Mouse (Mus musculus) kidney, adult 2 months (tissue): ENCODE data around the gene Pik3c2a. TPM values are rescaled to one million over a fixed set of nuclear protein-coding genes. Genes with fewer than 3 reads are reported as not detected.
A peak's percentile ranks its signal among the peaks of the same experiment; 100 is the strongest.

ENCODE experiments used
- DNase-seq: peaks from one replicate; pipeline ENCODE4 v3.0.0; 2021
- H3K27ac ChIP-seq: fragments of 200-500 bp; 2 replicates; pipeline ENCODE4 v1.5.1; 2012; ENCODE audit warnings: low read depth, low read length, control low read depth, inconsistent platforms; ENCODE audit not compliant: insufficient read depth
- H3K27me3 ChIP-seq: fragments of 200-500 bp; replicated peaks from 2 replicates; pipeline ENCODE4 v1.6.1; 2012; ENCODE audit warnings: mild to moderate bottlenecking, moderate library complexity, low read length, inconsistent platforms; ENCODE audit not compliant: control insufficient read depth, insufficient read depth
- H3K36me3 ChIP-seq: fragments of 200-500 bp; 2 replicates; pipeline ENCODE4 v1.6.1; 2012; ENCODE audit warnings: mild to moderate bottlenecking, moderate library complexity, low read length, inconsistent platforms; ENCODE audit not compliant: control insufficient read depth, insufficient read depth
- H3K4me1 ChIP-seq: fragments of 200-500 bp; 2 replicates; pipeline ENCODE4 v1.6.1; 2011; ENCODE audit warnings: low read length; ENCODE audit not compliant: control insufficient read depth, insufficient read depth
- H3K4me3 ChIP-seq: fragments of 200-500 bp; 2 replicates; pipeline ENCODE4 v1.5.1; 2011; ENCODE audit warnings: mild to moderate bottlenecking, low read depth, low read length, control low read depth; ENCODE audit not compliant: insufficient read depth
- CTCF ChIP-seq: fragments of 200-500 bp; conservative IDR thresholded peaks from 2 replicates; pipeline ENCODE4 v1.5.1; 2011; ENCODE audit warnings: low read depth, mild to moderate bottlenecking, control low read depth, low read length, moderate library complexity, mixed read lengths; ENCODE audit not compliant: insufficient read depth, insufficient read length
- POLR2A ChIP-seq: fragments of 200-500 bp; IDR thresholded peaks from one replicate; pipeline ENCODE4 v1.6.1; 2011; ENCODE audit warnings: low read depth, low read length, control low read depth
- WGBS: fragments of 180-500 bp; shearing (Covaris S2); methylation state at CpG from one replicate; pipeline ENCODE4 v1.1.7; 2018; 5-methylcytosine and 5-hydroxymethylcytosine counted together
- polyA plus RNA-seq: library from polyadenylated mRNA; depleted of rRNA; stranded (reverse); fragments of >200 nt; gene quantifications from 2 replicates; pipeline ENCODE4 v1.2.3, GENCODE M21; 2012

Pik3c2a gene
- polyA plus RNA-seq, 1 experiment, result 8.7 TPM

DNA sequence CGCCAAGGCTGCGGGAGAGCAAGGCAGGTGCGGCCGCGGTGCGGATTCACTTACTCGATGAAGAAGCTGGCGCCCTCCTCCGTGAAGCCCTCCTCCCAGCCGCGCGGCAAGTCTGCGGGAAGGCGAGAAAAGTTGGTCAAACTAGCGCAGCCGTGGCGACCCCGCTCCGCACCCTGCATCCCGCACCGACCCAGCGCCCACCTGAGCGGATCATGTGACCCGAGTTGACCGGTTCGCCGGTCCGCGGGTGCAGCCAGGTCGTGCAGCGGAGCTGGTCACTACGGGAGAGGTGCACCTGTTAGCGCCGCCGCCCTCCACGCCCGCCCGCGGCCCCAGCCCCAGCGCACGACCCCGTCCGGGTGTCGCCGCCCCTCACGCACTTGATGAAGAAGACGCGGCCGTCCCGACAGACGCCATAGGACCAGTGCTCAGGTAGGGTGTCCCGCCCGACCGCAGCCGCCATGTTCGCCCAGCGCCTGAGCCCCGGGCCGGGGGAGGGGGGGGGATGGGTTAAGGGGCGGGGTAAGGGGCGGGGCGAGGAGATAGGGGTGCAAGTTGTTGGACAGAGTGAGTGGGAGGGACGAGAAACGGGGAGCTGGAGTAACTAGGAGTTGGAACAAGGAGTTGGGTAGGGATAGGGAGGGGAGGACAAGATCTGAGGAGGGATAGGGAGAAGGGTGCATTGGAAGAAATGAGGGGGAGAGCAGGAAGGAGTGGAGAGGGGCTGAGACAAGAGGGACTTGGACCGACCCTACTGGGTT is 135.2 kb downstream of the Pik3c2a start, which contains the start of gene Plekha7:
TSS of gene Plekha7 (minus strand) at position 506 of the 761 bp plus-strand sequence.
- 1% methylated on average over 65 of the region's 65 CpGs for WGBS
- Histone ChIP-seq H3K27me3 (no peaks in the 10 kb centered on the region), H3K4me3 (peak within 1 kb of the TSS; percentile 95), H3K36me3 (no peaks in the 10 kb centered on the region), H3K27ac (peak within 1 kb of the TSS; percentile 96), H3K4me1 (peaks cover 19% of the 10 kb centered on the region)
- peak; percentile 88 for DNase-seq
- TF ChIP-seq POLR2A (no peak), CTCF (no peak)

DNA sequence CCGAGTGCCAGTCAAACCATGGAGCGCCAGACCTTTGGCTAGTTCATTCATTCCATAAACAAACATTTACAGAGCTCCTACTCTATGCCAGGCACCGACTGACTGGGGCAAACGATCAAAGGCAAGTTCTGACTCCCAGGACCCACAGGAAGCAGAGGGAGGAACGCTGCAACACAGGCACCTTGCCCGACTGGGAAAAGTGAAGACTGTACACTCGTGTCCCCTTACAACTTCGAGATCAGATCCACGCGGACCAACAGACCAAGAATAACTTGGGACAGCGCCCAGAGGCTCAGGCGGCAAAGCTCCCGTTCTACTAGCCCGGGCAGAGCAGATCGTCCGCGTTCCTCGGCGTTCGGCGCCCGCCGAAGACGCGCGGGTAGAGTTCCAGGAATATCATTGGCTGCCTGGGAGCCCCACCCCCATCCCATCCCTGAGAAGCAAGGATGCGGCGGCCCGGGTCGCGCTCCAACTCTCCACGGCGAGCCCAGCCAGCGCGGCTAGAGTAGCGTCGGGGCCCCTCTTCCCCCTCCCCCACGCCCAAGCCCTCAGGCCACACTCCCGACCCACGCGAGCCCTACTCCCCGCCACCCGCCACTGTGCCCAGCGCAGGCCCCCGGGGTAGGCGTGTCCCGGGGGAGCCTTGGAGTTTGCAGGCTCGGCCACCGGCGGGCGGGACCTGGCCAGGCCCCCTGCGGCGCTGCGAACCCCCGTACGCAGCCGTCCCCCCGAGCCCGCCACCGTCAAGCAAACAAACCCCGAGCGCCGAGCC is 136.0 kb downstream of the Pik3c2a start:
- no peak for TF ChIP-seq CTCF
- no peak for TF ChIP-seq POLR2A
- peak overlapping the region; percentile 95 for H3K4me3 ChIP-seq
- DNase-seq, result peak; percentile 93
- peak overlapping the region; percentile 96 for H3K27ac ChIP-seq
- WGBS, result 2% methylated on average over 62 of the region's 63 CpGs
- H3K4me1 ChIP-seq, result peaks cover 19% of the 10 kb centered on the region
- H3K27me3 ChIP-seq, result no peaks in the 10 kb centered on the region
- H3K36me3 ChIP-seq, result no peaks in the 10 kb centered on the region

DNA sequence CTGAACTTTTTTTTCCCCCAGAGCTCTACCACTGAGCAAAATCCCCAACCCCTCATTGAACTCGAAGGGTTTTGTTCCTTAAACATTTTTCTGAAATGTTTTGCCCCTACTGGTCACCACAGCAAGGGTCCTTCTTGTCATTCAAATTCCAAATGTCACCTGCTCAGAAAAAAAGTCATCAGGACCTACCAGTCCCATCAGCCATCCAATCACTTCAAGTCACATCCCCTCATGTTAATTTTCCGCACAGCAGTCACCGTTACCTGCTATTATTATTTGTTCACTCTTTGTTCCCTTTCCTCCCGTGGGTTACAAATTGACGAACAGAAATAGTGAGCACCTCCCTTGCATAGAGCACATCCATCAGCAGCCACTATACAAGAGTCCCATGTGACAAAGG is 136.6 kb downstream of the Pik3c2a start:
- TF ChIP-seq POLR2A (no peak), CTCF (no peak)
- DNase-seq, result no peak
- Histone ChIP-seq H3K4me3 (no peak overlapping the region), H3K4me1 (peaks cover 24% of the 10 kb centered on the region), H3K36me3 (no peaks in the 10 kb centered on the region), H3K27ac (peak overlapping the region; percentile 85), H3K27me3 (no peaks in the 10 kb centered on the region)
- 7% methylated on average over 5 of the region's 5 CpGs for WGBS

- H3K27me3 ChIP-seq, result no peaks in the 10 kb centered on the region
- DNase-seq, result peak; percentile 69
- H3K36me3 ChIP-seq, result no peaks in the 10 kb centered on the region
- peak overlapping the region; percentile 26 for H3K27ac ChIP-seq
- H3K4me3 ChIP-seq, result no peak overlapping the region
- WGBS, result 52% methylated on average over 5 of the region's 5 CpGs
- no peak for TF ChIP-seq CTCF
- TF ChIP-seq POLR2A, result no peak
- H3K4me1 ChIP-seq, result peaks cover 31% of the 10 kb centered on the region
Observed at GRCm38 (mm10) chr7:116301661-116302311, 141.5 kb downstream of the Pik3c2a start.

DNA sequence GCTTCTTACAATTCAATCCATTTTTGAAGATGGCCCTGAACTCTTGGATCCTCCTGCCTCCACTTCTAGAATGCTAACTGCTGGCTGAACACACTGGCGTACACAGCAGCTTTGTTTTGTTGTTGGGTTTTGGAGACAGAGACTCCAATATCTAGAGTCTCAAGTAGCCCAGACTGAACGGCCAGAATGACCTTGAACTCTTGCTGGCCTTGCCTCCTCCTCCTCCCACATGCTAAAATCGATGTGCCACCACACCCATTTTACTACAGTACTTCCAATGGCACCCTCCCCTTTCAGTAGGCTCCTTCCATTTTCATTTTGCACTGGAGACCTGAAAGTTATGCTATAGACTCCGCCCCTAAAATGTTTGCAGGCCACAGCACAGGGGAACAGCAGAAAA is 142.1 kb downstream of the Pik3c2a start:
- 58% methylated on average over 4 of the region's 4 CpGs for WGBS
- no peak for DNase-seq
- H3K27ac ChIP-seq, result peak overlapping the region; percentile 11
- no peak for TF ChIP-seq CTCF
- no peak for TF ChIP-seq POLR2A
- H3K4me1 ChIP-seq, result peaks cover 25% of the 10 kb centered on the region
- no peaks in the 10 kb centered on the region for H3K27me3 ChIP-seq
- H3K36me3 ChIP-seq, result no peaks in the 10 kb centered on the region
- no peak overlapping the region for H3K4me3 ChIP-seq

DNA sequence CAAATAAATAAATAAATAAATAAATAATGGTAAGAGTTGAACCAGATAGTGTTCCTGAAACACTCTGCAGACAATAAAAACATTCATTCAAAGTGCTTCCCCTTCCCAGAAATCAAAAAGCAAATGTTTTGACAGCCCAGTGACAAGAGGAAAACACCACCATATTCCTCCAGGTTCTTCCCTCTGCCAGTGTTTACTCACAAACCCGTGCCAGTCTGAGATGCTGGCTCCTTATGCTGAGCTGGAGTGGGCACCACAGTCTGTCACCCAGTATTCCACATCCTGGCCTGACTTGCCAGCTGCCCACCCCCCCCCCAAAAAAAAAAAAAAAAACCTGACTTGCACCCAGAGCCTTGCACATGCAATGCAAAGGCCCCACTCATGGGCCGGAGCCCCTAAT is 144.4 kb downstream of the Pik3c2a start:
- no peaks in the 10 kb centered on the region for H3K27me3 ChIP-seq
- 81% methylated on average over 2 of the region's 2 CpGs for WGBS
- DNase-seq, result no peak
- H3K36me3 ChIP-seq, result no peaks in the 10 kb centered on the region
- TF ChIP-seq POLR2A (no peak), CTCF (no peak)
- H3K4me3 ChIP-seq, result no peak overlapping the region
- H3K27ac ChIP-seq, result no peak overlapping the region
- H3K4me1 ChIP-seq, result peaks cover 36% of the 10 kb centered on the region
